Mouse (Mus musculus) heart, postnatal 0 days (tissue): ENCODE results near the gene Xirp1.

Experiments used
- CTCF ChIP-seq: IDR thresholded peaks from 2 replicates; pipeline ENCODE4 v1.5.1; 2016; ENCODE audit warnings: antibody characterized with exemption, control low read depth, low read depth
- EP300 ChIP-seq: IDR thresholded peaks from 2 replicates; pipeline ENCODE4 v1.6.1; 2016; ENCODE audit warnings: antibody characterized with exemption, low read depth

- TF ChIP-seq CTCF (no peak), EP300 (no peak)
Observed at GRCm38 (mm10) chr9:120016956-120017355, 6.4 kb downstream of the Xirp1 start.
